Mouse (Mus musculus) adrenal gland, postnatal 25 days (tissue): ENCODE data around the gene Rack1. TPM values are rescaled to one million over a fixed set of nuclear protein-coding genes. Genes with fewer than 3 reads are reported as not detected.

Experiments
- DNase-seq: peaks from one replicate; pipeline ENCODE4 v3.0.0; 2021; ENCODE audit warnings: mixed read lengths
- total RNA-seq: library from RNA; stranded (reverse); gene quantifications from 2 replicates; pipeline ENCODE4 v1.2.3, GENCODE M21; 2021

Gene Rack1
- total RNA-seq, 1 experiment from 2014 or later, result 598 TPM

DNA sequence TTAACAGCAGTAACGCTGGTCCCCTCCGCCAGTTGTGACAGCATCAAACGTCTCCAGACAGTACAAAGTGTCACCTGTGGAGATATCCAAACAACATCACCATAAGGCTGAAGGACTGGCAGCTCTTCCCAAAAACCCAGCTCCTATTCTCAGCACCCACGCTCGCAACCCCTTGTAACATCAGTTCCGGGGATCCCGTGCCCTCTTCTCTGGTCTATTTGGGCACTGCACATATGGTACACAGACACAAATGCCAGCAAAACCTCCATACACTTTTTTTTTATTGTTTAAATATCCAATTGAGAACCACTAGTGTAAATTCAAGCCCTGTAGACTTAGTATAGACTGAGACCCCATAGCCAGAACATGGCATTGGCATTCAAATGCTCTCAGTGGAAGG lies 4.9 kb upstream of the Rack1 start:
- no peak for DNase-seq

DNA sequence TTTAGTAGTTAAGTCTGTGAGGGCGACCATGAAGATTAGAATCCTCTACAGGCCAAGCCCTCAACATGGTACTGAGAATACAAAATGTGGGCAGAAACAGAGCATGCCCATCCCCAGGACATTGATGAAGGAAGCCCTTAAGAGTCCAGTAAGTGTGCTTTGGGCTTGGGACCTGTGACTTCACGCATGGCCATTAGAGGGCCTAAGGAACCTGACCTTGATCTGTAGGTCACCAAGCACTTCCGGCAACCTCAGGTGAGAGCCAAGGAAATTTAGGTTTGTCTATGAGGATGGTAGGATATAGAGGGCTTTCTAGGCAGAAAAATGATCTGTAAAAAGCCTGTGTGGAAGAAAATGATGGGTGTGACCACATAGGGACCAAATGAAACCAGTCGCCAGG lies 3.8 kb upstream of the Rack1 start:
- DNase-seq, result no peak

DNA sequence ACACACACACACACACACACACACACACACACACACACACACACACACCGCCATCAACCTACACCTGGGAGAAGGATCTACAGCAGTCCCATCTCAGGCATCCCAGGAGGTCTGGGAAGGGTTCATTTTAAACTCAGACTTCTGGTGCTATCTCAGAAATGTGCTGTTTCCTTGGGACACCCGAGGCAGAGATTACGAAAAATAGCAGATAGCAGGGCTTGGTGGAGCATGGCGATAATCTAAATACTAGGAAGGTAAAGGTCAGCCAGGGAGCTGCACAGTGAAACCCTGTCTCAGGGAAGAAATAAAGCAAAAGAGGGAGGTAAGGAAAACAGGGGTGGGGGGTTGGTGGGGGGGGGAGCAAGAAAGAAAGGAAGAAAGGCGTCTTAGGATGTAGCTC lies 2.8 kb upstream of the Rack1 start:
- DNase-seq, result no peak

DNA sequence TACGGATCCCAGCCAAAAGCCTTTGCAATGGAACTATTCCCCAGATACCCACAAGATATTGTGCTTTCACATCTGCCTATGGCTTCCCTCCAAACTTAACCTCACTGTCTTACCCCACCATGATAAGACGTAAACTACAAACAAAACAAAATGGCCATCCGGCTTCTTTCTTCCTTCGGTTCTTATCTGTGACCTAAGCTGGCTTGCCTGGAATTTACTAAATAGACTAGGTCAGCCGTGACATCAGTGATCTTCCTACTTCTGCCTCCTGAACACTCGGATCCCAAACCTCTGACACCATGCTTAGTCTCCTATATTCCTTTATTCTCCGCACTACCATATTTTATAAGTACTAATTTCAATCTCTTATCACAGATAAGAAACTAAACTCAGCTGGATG lies 1.8 kb upstream of the Rack1 start:
- no peak for DNase-seq

DNA sequence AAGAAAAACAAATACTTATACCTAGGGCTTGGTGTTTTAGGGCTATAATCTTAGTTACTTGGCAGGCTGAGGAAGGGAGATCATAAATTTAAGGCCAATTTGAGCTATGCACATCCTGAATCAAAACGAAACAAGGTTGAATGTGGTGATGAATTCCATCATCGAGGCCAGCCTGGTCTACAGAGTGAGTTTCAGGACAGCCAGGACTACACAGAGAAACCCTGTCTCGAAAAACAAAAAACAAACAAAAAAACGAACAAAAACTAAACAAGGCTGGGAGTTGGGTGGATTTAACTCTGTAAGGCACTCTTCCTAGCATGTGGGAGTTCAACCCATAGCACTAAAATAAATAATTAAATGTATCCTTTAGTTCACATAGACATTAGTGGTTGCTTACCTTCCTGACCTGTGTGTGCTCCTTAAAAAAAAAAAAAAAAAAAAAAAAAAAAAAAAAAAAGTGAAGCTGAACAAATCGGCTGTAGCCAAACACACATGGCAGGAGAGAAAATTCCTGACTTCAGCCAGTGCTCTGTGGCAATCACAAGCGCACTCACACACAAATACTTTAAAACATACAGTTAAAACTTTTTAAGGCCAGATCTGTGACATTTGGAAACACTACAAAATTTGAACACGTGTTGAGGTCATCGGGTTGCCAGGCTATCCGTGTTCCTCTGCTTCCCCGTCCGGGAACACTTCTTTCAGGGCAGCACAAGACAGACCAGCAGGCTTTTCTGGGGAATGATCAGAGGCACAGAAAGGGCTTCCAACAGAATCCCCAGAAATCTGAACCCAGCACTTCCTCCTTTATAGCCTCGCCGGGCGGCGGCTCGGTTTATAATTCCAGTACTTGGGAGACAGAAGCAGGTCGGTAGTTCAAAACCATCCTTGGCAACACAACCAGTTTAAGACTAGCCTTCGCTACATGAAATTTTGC lies 880 bp upstream of the Rack1 start:
- DNase-seq, result peak; percentile 15

DNA sequence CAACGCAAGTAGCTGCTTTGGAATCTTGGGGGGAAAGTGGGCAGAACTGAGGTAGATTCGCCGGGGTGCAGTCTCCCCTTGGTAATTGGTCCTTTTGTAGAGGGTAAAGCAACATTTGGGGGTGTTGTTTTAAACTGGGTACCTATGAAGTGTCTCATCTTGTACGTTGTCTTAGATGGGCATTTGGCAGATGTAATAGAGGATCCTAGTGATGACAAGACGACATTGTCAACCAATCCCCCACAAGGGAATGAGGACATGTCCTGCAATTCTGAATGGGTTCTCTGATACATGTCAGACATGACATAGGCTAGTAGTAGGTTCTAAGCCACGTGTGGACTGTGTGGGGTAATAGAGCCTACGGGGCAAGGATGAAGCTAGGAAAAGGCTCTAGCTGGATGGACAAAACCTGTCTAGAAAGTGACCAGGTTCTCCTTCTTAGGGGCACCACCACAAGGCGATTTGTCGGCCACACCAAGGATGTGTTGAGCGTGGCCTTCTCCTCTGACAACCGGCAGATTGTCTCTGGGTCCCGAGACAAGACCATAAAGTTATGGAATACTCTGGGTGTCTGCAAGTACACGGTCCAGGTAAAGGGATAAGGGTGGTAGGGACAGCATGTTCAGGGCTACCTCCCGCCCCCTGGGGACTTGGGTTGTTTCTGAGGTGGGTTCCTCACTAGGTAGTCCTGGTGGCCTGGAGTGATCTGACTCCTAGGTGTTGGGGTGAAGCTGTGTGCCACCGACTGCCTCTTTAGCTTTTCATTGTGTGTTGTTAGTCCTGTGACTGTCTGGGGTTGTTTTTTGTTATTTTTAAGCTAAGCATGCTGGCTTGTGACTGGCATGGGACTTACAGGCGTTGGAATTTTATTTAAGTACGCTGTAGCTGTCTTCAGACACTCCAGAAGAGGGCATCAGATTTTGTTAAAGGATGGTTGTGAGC lies 2.0 kb downstream of the Rack1 start:
- no peak for DNase-seq

DNA sequence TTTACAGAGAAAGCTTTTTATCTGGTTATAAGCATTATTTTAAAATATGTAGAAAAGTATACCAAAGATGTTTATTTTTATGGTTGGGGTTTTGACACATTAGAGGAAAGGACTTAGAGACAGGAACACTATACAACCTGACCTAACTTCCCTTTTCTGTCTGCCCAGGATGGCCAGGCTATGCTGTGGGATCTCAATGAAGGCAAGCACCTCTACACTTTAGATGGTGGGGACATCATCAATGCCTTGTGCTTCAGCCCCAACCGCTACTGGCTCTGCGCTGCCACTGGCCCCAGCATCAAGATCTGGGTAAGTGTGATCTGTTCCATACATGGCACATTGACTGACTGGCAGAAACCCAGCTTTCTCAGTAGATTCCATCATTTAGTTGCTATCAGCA lies 3.9 kb downstream of the Rack1 start:
- DNase-seq, result no peak

DNA sequence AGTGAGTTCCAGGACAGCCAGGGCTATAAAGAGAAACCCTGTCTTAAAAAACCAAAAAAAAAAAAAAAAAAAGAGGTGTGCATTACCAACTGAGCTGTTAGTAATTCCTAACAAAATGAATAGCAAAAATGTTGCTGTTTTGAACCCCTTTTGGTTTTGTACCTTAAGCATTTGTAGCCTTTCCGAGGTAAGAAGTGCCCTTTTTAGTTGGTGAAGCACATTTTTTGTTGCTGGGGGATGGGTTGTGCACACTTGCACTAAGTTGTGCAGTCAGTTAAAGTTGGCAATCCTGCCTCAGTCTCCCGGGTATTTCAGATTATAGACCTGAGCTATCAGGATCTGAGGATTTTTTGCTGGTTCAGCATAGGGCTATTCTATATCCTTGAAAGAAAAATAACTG lies 4.8 kb downstream of the Rack1 start:
- no peak for DNase-seq

DNA sequence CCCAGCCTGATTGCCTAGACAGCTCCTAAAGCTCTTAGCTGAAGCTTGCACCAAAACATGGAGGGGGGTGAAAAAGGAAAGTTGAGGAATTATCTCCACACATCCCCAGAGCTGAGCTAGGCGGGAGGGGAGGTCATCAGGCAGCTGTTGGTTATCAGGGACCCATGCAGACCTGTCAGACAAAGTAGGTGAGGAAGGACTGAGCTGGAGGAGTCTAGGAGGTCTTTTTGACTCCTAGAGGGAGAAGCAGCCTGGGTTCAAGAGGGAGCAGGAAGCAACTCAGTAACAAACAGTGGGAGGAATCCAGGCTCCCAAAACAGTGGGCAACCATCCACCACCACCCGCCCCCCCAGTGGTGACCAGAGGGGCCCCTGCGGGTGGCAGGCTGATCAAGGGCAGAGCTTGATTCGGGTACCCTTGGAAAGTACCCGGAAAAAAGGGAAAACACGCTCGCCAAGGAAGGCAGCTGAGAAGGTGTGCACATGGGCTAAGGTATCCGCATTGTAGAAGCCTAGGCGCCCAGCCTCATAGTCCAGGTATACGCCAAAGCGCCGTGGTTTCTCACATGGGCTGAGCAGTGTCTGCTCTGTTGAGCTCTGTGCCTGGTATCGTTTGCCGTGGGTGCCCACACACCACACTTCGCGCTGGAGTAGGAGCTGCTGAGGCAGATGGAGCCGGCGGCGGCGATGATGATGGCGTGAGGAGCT lies 6.9 kb downstream of the Rack1 start:
- DNase-seq, result peak; percentile 7

DNA sequence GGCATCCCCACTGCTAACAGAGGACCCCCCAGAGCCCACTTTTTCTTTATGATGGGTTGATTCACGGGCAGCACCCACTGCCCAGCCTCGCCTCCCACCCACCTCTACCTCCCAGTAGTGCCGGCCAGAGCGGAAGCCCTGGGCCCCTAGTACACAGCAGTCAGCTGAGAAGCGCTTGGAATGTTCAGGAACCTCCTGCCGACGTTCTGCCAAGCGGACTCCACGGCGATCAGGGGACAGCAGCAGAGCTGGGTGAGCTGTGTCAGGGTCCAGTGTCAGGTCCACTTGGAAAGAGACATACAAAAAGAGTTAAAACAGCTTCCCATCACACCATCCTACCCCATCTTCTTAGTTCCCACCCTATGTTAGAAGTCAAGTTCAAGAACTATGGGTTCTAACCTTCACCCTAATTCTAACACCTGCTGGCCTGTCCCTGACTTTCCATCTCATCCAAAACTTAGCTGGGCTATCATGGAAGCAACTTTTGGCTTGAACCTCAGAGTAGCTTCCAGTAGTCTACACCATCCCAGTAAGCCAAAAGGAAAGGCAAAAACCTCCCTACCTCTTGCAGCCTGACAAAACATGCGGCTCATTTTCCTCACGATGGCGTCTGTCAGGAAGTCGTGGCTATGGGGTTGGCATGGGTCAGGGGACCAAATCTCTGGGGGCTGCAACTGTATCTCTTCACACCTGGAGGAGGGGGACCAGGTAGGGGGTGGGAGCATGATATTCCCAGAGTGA lies 7.6 kb downstream of the Rack1 start:
- DNase-seq, result no peak

DNA sequence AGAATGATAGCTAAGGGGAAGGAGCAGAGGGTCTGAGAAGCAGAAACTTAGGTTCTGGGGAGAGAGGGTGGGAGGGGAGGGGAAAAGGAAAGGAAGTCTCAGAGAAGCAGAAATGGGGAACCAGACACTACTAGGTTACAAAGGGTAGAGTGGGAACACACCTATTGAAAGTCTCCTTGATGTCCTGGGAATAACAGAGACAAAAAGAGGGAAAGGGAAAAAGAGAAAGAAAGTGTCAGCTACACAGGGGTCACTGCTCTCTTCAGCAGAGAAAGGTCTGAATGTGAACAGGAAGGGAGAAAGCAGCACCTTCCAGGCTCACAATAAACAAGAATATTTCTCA lies 8.1 kb downstream of the Rack1 start:
- DNase-seq, result no peak

DNA sequence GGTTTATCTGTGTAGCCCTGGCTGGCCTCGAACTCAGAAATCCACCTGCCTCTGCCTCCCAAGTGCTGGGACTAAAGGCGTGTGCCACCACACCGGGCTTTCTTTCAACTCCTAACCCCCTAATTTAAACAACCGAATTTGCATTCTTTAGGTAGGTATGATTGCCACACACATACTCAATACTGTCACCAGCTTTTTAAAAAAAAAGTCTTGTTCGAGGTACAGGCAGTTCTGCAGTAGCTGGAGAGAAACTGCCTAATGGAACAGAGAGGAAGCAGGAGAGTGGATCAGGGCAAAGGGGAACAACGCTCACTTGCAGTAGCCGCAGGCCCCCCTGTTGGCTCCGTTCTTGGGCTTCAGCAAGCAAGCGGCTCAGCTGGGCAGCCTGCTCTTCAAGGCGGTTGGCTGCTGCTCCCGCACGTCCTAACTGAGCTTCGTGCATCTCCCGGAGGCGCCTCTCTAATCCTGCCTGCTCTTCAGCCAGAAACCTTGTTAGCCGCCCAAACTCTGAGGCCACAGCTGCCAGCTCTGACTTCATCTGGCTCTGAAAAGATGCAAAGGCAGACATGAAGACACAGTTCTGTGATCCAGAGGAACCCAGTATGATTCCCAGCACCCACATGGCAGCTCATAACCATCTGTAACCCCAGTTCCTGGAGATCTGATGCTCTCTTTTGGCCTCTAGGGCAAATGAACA lies 8.8 kb downstream of the Rack1 start:
- DNase-seq, result peak; percentile 9

DNA sequence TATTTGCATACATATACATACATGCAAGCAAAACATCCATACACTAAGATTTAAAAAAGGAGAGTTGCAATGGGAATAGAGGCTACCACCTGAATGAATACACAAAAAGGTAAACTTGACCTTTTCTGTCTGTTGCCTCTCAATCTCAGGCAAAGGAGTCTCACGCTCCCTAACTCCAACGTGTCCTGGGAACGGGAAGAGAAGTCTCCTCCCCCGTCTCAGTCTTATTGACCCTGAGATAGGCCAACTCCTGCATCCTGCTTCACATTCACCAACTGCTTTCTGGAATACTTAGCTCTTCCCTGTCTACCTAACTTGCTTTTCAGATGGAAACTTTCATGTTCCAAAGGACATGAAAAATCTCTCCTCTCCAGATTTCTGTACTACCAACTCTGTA lies 9.3 kb downstream of the Rack1 start:
- no peak for DNase-seq

DNA sequence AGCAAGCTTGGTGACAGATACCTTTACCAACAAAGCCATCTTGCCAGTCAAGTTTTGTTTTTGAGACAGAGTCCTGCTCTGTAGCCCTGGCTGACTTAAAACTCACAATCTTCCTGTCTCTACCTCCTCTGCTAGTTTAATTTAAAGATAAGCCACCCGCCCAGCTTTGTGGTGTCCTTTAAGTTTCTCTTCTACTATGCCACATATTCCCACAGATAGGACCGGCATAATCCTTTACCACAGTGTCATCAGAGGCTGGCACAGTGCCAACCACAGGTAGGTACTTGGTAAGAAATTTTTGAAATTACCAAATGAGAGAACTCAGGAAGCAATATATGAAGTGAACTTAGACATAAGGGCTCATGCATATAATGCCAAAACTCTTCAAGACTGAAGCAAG lies 10.0 kb downstream of the Rack1 start:
- DNase-seq, result no peak

DNA sequence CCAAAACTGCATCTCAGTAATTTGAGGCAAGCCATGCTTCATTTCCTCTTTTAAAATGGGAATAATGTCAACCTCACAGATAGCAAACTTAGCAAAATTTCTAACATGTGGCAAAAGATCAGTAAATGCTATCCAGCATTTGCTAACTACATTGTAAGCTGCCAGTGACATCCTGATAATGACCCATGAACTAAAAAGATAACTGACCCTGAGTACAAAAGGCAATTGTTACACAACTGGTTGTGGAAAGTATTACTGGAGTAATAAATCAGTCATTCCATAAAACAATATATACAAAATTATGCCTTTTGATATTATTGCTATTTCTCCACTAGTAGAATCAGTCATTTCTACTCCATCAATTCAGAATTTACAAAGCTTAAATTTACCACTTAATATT lies 13.7 kb downstream of the Rack1 start:
- no peak for DNase-seq

DNA sequence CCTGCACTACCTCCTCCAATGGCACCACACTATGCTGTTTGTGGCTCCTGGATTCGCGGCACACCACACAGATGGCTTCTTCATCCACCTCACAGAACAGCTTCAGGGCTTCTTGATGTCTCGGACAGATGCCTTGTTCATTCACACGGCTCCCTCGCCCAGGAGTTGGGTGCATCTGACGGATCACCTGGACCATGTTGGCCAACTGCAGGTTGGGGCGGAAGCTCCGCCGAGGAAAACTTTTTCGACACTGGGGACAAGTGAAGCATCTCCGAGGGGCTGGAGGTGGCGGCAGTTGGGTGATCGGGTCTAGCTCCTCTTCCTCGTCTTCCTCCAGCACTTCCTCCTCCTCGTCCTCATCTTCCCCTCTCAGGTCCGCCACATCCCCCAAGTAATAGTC lies 15.7 kb downstream of the Rack1 start:
- no peak for DNase-seq

DNA sequence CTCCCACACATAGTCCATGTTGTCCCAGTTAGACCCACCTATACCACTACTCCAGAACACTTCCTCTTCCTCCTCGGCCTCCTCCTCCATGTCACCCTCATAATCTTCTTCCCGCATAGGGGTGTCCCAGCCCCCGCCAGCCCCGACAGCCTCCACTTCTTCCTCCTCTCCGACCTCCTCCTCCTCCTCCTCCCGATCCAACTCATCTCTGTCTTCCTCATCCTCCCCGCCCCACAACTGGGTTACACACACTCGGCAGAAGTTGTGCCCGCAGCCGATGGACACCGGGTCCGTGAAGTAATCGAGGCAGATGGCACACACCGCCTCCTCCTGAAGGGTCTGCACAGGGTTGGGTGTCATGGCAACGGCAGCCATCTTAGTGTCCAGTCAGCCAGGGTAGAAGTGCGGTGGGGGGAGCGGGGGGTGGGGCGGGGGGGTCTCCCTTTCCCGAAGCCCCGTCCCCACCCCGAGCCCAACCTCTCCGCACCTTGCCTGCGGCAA lies 16.2 kb downstream of the Rack1 start:
- DNase-seq, result peak; percentile 30

DNA sequence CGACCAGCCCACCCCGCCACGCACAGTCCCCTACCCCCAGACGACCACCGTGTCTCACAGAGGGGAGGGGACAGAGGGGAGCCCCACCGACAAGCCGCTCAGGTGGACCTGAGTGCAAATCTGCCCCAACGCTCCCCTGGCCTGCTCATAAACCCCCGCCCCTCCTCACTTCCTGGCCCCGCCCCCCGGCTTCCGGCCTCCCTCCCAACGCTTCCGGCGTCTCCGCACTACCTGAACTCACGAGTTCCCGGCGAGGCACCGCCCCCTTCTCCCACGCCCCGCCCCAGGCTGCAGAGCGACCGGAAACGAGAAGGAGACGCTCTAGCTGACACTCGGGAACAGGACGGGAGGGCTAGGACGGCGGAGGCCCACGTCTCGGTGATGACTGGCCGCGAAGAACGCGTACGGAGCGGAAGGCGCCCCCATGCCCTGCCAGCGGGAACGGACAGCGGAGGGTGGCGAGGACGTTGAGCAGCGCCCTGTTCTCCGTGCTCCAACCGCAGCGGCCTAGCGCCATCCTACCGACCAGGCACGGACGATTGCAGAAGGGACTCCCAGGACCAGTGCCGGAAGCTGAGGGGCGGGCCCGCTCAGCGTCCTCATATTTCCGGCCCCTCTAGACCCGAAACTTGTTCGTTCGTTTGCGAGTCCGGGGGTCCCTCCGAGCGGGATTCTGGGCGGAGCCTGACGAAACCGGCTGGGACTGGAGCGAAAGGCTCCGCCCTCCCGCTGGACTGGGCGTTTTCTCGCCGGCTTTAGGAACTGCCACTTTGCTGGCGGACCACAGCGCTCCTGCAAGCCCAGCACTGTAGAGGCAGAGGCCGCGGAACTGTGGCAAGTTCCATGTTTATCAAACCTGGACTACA lies 16.9 kb downstream of the Rack1 start, which contains the start of gene Trim41:
Trim41 (minus strand) TSS at position 554 of the 866 bp plus-strand sequence.
- peak; percentile 99 for DNase-seq

DNA sequence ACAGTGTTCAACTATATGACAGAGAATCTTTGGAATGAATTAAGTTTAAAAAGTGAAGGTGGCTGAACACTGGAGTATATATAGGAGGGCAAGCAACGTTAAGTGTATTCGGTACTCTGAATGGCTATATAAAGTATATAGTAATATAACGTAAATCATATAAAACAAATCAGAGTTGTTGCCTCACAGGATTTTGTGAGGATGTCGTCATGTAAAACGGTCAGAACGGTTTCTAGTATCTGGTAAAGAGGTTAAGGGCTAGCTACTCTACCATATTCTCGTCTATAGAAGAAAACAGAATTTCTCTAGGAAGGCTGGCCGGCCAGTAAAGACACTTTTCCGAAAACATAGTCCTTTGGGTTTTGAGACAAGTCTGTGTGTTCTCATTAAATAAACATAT lies 17.7 kb downstream of the Rack1 start:
- DNase-seq, result no peak

DNA sequence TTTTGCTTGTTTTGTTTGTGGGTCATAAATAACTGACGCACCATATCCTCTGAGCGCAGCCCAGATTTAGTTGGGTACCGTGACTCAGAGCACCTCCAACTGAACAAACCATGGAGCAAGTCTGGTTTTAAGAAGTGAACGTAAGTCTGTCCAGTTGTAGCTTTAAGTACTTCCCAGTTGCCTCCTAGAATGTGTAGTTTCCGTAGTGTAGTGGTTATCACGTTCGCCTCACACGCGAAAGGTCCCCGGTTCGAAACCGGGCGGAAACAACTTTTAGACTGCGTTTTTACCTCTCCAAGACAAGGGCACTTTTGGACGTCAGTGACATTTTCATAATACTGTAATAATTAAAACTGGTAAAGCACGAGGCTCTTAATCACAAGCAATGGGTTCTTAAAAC lies 18.2 kb downstream of the Rack1 start:
- DNase-seq, result peak; percentile 81
